Mouse (Mus musculus): Measurements from ENCODE around the gene Abca15. TPM values are rescaled to one million over a fixed set of nuclear protein-coding genes. Genes with fewer than 3 reads are reported as not detected.

The Abca15 gene
- polyA plus RNA-seq, 1 experiment from 2014 or later = not detected

Other genes with a start within 250 kb of the Abca15 start
- not detected in 2 replicates for gene Dnah3, start 233.4 kb upstream of the Abca15 start, polyA plus RNA-seq (2015; fragmentation: Nextera tagmentation; extraction: Ambion mirVana)
- 2.2 and 2.4 TPM in 2 replicates for gene Tmem159, start 226.3 kb upstream of the Abca15 start, polyA plus RNA-seq (2015; fragmentation: Nextera tagmentation; extraction: Ambion mirVana)
- 0.13 TPM in 1 of 2 replicates, not detected in the other for gene Zp2, start 183.4 kb upstream of the Abca15 start, polyA plus RNA-seq (2015; fragmentation: Nextera tagmentation; extraction: Ambion mirVana)
- 1.7 and 1.9 TPM in 2 replicates for gene Anks4b, start 154.8 kb upstream of the Abca15 start, polyA plus RNA-seq (2015; fragmentation: Nextera tagmentation; extraction: Ambion mirVana)
- gene Crym, start 126.6 kb upstream of the Abca15 start, polyA plus RNA-seq (2015; fragmentation: Nextera tagmentation; extraction: Ambion mirVana) = 0.51 and 0.68 TPM in 2 replicates
- gene Abca14, start 124.7 kb upstream of the Abca15 start, polyA plus RNA-seq (2015; fragmentation: Nextera tagmentation; extraction: Ambion mirVana) = not detected in 2 replicates
- not detected in 2 replicates for gene Abca16, start 81.0 kb downstream of the Abca15 start, polyA plus RNA-seq (2015; fragmentation: Nextera tagmentation; extraction: Ambion mirVana)

Data from liver, embryonic 15.5 days (tissue).